Mouse (Mus musculus) heart, adult 11 months (tissue): Measurements from ENCODE around the gene Flna.
A peak's percentile ranks its signal among the peaks of the same experiment; 100 is the strongest.

Experiments used
- DNase-seq: peaks from one replicate; pipeline ENCODE4 v3.0.0; 2022

Flna gene

GRCm38 (mm10) chrX:74246213-74246681 lies 3.4 kb downstream of the Flna start:
- peak; percentile 99 for DNase-seq

DNA sequence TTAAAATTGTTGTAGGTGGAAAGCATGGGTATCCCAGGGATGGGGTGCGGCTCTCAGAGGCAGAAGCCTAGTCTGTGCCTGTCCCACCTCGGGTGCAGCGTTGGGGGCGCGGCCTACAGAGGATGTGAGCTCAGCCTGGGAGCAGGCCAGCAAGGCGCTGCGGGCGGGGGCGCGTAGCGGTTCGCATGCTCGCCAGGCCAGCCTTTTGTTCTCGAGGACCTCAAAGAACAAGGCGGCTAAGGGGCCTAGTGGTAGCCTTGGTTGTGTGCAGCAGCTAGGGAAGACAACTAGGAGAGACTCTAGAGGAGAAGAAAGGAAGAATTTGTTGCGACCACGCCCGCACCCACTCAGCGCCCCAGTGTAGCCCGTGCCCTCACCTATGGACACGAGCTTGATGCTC lies 3.9 kb downstream of the Flna start:
- DNase-seq = peak; percentile 99

- DNase-seq = peak; percentile 76
Observed at GRCm38 (mm10) chrX:74245107-74245506, 4.5 kb downstream of the Flna start.

- DNase-seq = peak; percentile 98
Observed at GRCm38 (mm10) chrX:74244614-74245083, 5.0 kb downstream of the Flna start.

DNA sequence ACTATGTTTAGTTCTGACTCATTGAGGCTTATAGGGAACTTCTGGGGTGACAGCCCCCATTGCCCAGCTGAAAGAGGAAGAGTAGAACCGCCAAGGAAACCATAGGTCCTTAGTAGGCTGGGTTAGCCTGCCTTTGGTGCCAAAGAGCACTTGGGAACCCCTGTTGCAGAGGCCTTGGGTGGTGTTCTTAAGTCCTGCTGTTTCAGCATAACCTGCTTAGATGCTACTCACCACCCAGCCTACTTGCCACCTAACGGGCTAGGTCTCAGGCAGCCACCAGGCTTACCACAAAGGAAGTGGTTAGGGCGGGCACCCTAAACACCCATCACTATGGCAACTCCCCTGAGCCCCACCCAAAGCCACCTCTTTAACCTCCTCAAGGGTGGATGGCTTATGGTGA lies 5.8 kb downstream of the Flna start:
- DNase-seq = peak; percentile 97

- DNase-seq = no peak
Observed at GRCm38 (mm10) chrX:74243396-74243795, 6.2 kb downstream of the Flna start.

- peak; percentile 70 for DNase-seq
Observed at GRCm38 (mm10) chrX:74240332-74240731, 9.3 kb downstream of the Flna start.

DNA sequence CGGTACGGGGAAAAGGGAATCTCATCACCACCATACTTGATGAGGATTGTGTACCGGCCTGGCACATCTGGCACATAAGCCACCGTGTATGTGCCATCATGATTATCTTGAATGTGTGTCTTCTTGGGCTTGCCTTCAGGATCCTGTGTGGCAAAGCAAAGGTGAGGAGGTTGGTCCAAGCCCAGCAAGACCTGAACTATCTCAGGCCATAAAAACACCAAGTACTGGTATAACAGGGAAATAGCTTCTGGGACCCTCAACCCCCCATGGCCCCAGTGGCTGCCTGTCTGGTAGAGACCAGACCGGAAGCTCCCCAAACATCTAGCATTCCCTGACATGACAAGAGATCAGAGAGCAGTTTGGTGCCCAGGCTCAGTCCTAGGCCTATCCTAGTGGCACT lies 16.4 kb downstream of the Flna start:
- DNase-seq = peak; percentile 52

GRCm38 (mm10) chrX:74230038-74230437 lies 19.6 kb downstream of the Flna start:
- DNase-seq = peak; percentile 80

GRCm38 (mm10) chrX:74220099-74220498 lies 29.5 kb downstream of the Flna start:
- peak; percentile 84 for DNase-seq

- peak; percentile 88 for DNase-seq
Observed at GRCm38 (mm10) chrX:74219449-74219848, 30.2 kb downstream of the Flna start.

- DNase-seq = peak; percentile 85
Observed at GRCm38 (mm10) chrX:74218496-74218895, 31.1 kb downstream of the Flna start.

DNA sequence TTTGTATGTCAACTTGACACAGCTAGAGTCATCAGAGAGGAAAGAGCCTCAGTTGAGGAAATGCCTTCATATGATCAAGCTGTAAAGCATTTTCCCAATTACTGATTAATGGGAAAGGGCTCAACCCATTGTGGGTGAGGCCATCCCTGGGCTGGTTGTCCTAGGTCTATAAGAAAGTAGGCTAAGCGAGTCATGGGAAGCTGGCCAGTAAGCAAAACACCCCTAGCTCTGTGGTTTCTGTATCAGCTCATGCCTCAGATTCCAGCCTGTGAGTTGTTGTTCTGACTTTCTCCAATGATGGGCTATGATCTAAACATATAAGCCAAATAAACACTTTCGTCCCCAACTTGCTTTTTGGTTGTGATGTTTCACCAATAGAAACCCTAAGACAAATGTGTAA lies 46.1 kb downstream of the Flna start:
- DNase-seq = no peak

DNA sequence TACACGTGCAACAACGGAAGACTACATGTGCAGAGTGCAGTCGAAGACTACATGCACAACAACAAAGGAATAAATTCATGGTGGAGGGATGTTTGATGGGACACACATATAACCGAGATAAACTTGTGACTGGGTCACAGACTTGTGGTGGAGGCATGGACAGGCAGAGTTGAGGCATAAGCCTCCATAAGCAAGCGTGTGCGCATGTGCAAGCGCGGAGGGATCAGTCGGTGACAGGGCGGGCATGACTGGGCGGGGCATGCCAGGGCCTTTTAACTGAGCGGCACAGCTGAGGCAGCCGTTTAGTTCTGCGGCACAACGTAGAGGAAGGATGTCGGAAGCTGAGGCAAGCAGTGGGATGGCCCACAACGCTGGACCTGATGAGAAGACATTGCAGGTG lies 72.7 kb downstream of the Flna start, which contains the start of gene Tktl1:
TSS of gene Tktl1 (plus strand) at position 301 of the 400 bp plus-strand sequence.
- DNase-seq = no peak
